Mouse (Mus musculus): Measurements from ENCODE around the gene Adcy7. TPM values are rescaled to one million over a fixed set of nuclear protein-coding genes. Genes with fewer than 3 reads are reported as not detected.

Gene Adcy7
- polyA plus RNA-seq, 1 experiment from 2014 or later = 49.6 TPM

DNA sequence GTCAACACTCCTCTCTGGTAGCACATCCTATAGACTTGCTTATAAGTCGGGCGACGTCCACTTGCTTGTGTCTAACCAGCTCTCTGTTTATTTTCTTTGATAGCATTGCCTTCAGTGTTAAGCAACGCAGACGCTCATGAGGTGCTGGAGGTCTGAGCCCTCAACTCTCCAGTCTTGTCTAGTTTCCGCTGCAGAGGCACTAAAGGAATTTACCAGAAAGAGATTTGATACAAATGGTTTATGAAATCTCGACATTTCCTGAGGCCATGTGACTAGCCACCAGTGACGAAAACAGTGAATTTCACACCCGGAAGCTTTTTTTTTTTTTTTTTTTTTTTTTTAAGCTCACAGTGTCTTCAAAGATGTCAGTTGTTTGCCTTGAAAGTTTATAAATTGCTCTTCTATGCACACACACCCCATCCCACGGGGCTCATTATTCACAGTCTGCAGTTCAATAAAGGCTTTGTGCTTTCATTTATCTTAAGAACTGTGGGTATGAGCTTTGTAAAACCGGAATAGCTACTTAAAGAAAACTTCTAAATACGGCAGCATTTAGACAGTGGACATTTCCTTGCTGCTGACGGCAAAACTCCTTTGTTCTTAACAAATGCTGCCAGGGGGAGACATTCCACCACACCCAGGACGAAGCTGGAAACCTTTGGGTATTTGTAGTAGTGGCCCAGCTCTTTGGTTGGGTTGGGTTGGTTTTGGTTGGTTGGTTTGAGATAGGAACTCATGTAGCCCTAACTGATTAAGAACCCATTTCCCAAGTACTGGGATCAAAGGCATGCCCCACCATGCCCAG, 9.2 kb upstream of the Adcy7 start:
- Histone ChIP-seq H3K27ac (no peak overlapping the region), H3K36me3 (ENCODE audit: inconsistent target) (no peaks in the 10 kb centered on the region), H3K4me3 (ENCODE audit: inconsistent target) (no peak overlapping the region), H3K79me2 (ENCODE audit: inconsistent target) (no peaks in the 10 kb centered on the region)
- 71% methylated on average over 14 of the region's 14 CpGs for WGBS (ENCODE audit: missing documents)

DNA sequence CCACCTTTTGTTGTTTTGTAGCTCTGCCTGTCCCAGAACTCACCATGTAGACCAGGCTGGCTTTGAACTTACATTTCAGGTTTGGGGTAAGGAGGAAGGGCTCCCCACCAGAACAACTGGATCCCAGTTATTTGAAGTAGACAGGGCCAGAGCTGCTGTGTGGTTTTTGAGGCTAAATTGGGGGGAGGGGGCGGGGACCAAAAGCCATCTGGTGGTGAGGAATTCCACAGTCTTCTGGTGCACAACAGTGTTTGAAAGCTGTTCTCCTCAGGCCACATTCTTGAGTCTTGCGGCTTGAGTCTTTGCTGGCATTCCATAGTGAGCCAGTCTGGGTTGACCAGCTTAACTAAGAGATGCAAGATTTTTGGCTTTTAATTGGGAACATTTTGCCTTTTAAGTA, 6.7 kb upstream of the Adcy7 start:
- WGBS (ENCODE audit: missing documents) = 27% methylated on average over 2 of the region's 2 CpGs
- Histone ChIP-seq H3K79me2 (ENCODE audit: inconsistent target) (no peaks in the 10 kb centered on the region), H3K27ac (no peak overlapping the region), H3K36me3 (ENCODE audit: inconsistent target) (no peaks in the 10 kb centered on the region), H3K4me3 (ENCODE audit: inconsistent target) (no peak overlapping the region)

DNA sequence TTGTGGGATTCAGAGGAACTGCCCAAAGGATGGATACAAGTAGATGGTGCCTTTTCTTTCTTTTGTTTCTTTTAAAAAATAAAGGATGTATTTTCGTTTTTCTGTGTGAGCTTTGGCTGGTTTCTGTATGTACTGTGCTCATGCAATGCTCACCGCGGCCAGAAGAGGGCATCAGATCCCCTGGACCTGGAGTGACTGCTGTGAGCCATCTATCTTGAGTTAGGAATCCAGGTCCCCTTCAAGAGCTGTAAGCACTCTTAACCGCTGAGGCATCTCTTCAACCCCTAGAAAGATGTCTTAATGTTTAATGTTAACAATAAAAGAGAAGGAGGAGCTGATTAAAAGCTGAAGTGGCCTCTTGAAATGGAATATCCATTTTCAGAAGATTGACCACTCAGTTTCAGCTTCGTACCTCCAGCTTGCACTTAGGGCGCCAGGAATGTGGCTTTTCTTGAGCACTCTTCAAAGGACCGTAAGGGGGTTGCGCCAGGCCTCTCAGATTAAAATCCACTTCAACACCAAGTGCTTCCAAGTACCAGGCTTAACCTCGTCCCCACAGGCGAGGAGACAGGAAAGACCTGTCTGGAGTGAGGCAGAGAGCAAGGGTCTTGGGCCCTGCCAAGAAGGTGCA, 5.9 kb upstream of the Adcy7 start:
- 54% methylated on average over 10 of the region's 10 CpGs for WGBS (ENCODE audit: missing documents)
- Histone ChIP-seq H3K36me3 (ENCODE audit: inconsistent target) (no peaks in the 10 kb centered on the region), H3K4me3 (ENCODE audit: inconsistent target) (no peak overlapping the region), H3K27ac (no peak overlapping the region), H3K79me2 (ENCODE audit: inconsistent target) (no peaks in the 10 kb centered on the region)

DNA sequence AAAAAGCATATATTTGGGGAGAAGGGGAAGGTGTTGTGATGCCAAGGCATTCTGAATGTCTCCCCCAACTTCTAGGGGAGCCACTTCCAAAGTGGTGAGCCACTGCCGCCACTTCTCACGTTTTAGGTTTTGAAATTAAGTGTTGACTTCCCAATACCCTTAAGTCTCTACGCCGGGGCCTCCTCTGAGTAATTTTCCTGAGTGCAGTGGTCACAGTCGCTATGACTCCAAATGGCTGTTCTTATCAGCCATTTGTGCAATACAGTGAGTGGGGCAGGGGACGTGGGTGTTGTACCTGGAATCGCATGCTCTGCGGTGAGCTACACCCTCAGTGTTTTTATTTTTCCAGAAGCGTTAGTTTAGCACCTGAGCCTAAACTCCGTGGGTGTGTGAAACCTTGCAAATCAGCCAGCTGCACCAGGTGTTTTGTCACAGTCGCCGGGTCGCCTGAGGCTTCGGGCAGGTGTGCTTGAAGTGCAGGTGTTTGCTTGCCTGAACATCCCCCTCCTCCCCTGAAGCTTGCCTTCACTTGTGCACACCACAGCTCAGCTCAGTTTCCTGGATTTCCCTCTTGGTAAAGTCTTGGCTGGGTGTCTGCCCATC, 5.3 kb upstream of the Adcy7 start:
- H3K36me3 ChIP-seq (ENCODE audit: inconsistent target) = no peaks in the 10 kb centered on the region
- no peak overlapping the region for H3K27ac ChIP-seq
- 90% methylated on average over 14 of the region's 14 CpGs for WGBS (ENCODE audit: missing documents)
- no peak overlapping the region for H3K4me3 ChIP-seq (ENCODE audit: inconsistent target)
- no peaks in the 10 kb centered on the region for H3K79me2 ChIP-seq (ENCODE audit: inconsistent target)

DNA sequence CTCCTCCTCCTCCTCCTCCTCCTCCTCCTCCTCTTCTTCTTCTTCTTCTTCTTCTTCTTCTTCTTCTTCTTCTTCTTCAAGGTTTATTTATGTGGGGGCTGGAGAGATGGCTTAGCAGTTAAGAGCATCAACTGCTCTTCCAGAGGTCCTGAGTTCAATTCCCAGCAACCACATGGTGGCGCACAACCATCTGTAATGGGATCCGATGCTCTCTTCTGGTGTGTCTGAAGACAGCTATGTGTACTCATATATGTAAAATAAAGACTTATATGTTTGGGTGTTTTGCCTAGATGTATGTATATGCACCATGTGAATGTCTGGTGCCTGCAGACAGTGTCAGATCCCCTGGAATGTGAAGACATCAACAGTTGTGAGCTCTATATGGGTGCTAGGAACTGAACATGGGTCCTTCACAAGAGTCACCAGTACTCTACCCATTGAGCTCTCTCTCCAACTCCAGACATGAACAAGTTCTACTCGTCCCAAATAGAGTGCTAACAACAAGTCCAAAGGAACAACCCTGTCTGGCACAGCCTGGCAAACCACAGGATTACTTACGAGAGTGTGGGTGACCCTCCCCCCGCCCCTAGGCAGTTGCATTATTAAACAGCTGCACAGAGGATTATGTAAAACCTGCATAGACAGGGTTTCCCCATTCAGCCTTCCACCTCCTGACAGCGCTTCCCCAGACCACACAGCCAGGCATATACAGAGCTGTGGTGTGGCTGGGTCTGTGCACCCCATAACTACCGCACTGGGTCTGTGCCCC, 2.9 kb upstream of the Adcy7 start:
- H3K79me2 ChIP-seq (ENCODE audit: inconsistent target) = peaks cover 13% of the 10 kb centered on the region; the same call in 1 of the 2 replicates
- WGBS (ENCODE audit: missing documents) = 32% methylated on average over 7 of the region's 7 CpGs
- no peak overlapping the region for H3K4me3 ChIP-seq (ENCODE audit: inconsistent target)
- H3K36me3 ChIP-seq (ENCODE audit: inconsistent target) = no peaks in the 10 kb centered on the region
- no peak overlapping the region for H3K27ac ChIP-seq

DNA sequence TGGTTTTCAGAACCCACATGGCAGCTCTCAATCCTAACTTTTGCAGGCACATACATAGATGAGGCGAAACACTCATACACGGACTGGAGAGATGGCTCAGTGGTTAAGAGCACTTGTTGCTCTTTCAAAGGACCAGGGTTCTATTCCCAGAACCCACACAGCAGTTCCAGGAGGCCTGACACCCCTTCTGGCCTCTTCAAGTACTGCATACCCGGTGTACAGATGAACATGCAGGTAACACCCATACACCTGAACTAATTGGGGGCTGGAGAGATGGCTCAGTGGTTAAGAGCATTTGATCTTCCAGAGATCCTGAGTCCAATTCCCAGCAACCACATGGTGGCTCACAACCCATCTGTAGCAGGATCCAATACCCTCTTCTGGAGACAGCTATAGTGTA, 2.1 kb upstream of the Adcy7 start:
- no peak overlapping the region for H3K27ac ChIP-seq
- peaks cover 13% of the 10 kb centered on the region; the same call in 1 of the 2 replicates for H3K79me2 ChIP-seq (ENCODE audit: inconsistent target)
- no peaks in the 10 kb centered on the region for H3K36me3 ChIP-seq (ENCODE audit: inconsistent target)
- no peak overlapping the region for H3K4me3 ChIP-seq (ENCODE audit: inconsistent target)
- 92% methylated on average over 3 of the region's 3 CpGs for WGBS (ENCODE audit: missing documents)

DNA sequence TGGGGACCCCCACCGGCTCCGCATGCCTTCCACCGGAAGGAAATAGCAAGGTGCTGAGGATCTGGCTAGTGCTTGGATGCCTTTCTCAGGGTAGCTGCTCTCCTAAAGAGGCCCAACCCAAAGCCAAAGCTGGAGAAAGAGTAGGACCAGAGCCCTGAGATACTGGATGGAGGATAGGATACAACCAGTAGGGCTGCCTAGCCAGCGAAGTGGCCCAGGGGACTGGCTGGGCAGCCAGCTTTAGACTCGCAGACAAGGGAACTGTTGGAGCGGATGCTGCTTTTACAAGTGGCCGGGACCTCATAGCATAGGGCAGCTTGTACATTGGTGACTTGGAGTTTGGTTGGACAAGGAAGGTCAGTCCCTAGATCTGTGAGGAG, 838 bp downstream of the Adcy7 start:
- Histone ChIP-seq H3K4me3 (ENCODE audit: inconsistent target) (peak overlapping the region; percentile 29), H3K79me2 (ENCODE audit: inconsistent target) (peaks cover 41% of the 10 kb centered on the region), H3K27ac (no peak overlapping the region), H3K36me3 (ENCODE audit: inconsistent target) (no peaks in the 10 kb centered on the region)
- 84% methylated on average over 7 of the region's 7 CpGs for WGBS (ENCODE audit: missing documents)

DNA sequence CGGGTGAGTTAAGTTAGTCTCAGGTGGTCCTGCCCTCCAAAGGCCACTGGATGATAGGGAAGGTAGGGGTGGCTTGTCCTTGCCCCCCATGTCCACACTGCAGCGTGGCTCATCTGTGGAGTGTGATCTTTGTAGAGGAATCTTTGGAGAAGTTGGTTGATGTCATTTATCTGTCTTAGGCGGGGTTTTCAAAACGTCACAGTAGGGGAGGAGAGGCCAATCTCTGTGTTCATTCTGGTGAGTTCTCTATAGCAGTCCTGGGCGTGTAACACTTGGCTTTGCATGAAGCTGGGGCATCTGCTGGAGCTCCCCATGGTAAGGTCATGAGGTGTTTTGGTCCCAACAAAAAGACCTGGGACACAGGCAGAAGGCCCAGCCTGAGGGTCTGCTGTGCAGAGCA, 1.9 kb downstream of the Adcy7 start:
- H3K27ac ChIP-seq = peak overlapping the region; percentile 47

DNA sequence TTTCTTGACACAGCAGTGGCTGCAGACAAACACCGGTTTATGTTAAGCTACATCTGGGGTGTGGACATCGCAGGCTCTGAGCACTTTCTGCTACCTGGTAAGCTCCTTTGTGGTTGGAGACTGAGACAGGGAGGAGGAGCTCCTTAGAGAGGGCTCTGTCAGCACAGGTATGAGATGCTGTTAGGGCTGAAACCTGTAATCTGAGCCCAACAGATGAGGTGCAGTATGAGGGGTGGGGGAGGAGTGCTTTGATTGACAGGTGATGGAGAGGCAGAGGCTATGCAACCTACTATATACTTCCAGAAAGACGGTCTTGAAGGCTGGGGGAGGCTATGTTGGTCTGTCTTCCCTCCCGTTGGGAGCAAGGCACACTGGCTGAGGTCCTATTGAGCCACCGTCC, 7.0 kb downstream of the Adcy7 start:
- H3K4me3 ChIP-seq (ENCODE audit: inconsistent target) = no peak overlapping the region

More for the DNA sequence above, 1.9 kb downstream of the Adcy7 start:
- H3K79me2 ChIP-seq (ENCODE audit: inconsistent target) = peaks cover 44% of the 10 kb centered on the region
- WGBS (ENCODE audit: missing documents) = 84% methylated on average over 5 of the region's 5 CpGs
- no peaks in the 10 kb centered on the region for H3K36me3 ChIP-seq (ENCODE audit: inconsistent target)
- no peak overlapping the region for H3K4me3 ChIP-seq (ENCODE audit: inconsistent target)

DNA sequence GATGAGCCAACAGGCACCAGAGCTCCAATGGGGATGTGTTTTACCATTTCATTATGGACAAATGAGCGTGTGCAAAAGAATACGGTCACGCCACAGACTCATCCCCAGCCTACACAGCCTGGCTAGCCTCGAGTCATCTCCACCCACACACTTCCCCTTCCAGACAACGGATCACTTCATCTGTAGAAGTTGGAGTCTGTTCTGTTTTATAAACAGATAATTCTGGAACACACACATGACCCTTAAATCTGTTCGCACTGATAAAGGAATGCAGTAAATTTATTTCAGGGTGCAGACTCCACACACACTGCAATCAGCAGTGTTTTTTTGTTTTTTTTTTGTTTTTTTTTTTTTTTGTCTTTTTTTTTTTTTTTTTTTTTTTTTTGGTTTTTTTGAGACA, 7.5 kb downstream of the Adcy7 start:
- H3K4me3 ChIP-seq (ENCODE audit: inconsistent target) = no peak overlapping the region
- H3K36me3 ChIP-seq (ENCODE audit: inconsistent target) = no peaks in the 10 kb centered on the region
- 6% methylated on average over 6 of the region's 6 CpGs for WGBS (ENCODE audit: missing documents)
- H3K79me2 ChIP-seq (ENCODE audit: inconsistent target) = peaks cover 40% of the 10 kb centered on the region
- peak overlapping the region; percentile 86 for H3K27ac ChIP-seq

More for the DNA sequence above, 7.0 kb downstream of the Adcy7 start:
- Histone ChIP-seq H3K79me2 (ENCODE audit: inconsistent target) (peaks cover 35% of the 10 kb centered on the region), H3K27ac (peak overlapping the region; percentile 86), H3K36me3 (ENCODE audit: inconsistent target) (no peaks in the 10 kb centered on the region)
- WGBS (ENCODE audit: missing documents) = 67% methylated on average over 5 of the region's 5 CpGs

DNA sequence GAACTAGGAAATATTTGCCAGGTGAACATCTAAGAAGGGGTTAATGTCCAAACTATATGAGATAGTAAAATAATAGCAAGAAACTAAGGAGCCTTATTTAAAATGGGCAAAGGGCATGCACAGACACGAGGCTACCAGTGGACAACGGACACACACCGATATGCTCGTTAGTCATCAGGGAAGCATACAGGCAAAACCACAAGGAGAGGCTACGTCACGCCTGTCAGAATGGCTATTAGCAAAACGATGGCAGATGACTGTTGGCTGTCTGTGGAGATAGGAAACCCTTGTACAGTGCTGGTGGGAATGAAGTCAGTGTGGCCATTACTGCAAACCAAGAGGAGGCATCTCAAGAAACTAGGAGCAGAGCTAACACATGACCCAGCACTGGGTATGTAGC, 8.7 kb downstream of the Adcy7 start:
- peaks cover 45% of the 10 kb centered on the region for H3K79me2 ChIP-seq (ENCODE audit: inconsistent target)
- whole genome bisulfite sequencing (ENCODE audit: missing documents) = 3% methylated on average over 7 of the region's 7 CpGs
- peak overlapping the region; percentile 86 for H3K27ac ChIP-seq
- H3K36me3 ChIP-seq (ENCODE audit: inconsistent target) = no peaks in the 10 kb centered on the region
- H3K4me3 ChIP-seq (ENCODE audit: inconsistent target) = no peak overlapping the region

DNA sequence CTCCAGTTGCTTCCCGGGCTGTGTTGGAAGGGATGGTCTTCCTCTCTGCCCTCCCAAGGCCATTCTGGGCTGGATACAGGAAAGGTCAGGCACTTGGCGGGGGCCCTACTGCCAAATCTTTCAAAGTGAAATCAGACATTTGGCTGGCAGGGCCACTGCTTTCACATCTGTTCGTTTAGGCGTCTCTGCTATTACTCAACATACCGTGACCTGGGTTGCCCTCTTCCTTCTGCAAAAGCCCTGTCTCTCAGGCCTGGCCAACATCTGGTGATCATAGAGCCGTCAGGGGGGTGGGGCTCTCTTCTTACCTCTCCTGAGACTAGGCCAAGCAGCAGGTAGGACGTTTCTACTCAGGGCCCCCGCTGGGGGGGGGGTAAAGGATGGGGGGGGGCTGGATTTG, 10.5 kb downstream of the Adcy7 start:
- Histone ChIP-seq H3K36me3 (ENCODE audit: inconsistent target) (no peaks in the 10 kb centered on the region), H3K4me3 (ENCODE audit: inconsistent target) (no peak overlapping the region), H3K79me2 (ENCODE audit: inconsistent target) (peaks cover 34% of the 10 kb centered on the region; the same call in 1 of the 2 replicates), H3K27ac (peak overlapping the region; percentile 86)
- 5% methylated on average over 8 of the region's 8 CpGs for WGBS (ENCODE audit: missing documents)

DNA sequence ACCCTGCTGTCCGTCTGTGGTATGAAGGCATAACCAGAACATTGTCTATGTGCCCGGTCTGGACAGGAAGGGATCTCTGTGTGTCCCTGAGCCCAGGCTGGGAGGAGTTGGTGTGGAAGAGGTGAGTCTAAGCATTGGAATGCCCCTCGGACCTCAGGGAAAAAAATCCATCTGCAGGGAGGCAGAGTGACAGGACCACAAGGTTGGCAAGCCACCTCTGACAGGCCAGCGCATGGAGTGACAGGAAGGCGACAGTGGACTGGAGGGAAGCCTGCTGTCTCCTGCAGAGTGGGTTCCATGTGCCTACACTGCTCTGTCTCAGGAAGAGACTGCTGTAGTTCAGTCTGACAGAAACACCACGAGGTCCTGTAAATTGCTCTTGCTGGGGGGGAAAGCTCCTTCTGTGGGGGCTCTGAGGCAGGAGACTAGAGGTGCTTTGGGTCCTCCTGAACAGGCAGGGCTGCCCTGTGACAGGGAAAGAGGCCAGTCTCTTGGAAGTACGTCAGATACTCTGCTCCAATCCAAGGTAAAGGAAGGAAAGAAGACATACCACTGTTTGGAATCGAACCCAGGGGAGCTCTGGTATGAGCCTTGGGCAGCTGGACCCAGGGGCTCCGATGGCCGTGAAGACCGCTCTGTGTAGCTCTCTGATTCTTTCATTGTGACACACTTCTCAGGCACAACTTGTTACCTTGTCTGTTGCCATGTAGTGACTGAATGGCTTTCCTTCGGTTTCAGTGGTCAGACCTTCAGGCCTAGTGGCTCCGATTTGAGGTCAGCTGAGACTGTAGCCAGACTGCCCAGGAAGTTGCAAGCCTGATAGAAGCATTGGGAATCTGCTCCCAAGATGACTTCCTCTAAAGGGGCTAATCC, 11.3 kb downstream of the Adcy7 start:
- Histone ChIP-seq H3K36me3 (ENCODE audit: inconsistent target) (no peaks in the 10 kb centered on the region), H3K27ac (peak overlapping the region; percentile 86), H3K79me2 (ENCODE audit: inconsistent target) (peaks cover 27% of the 10 kb centered on the region; the same call in 1 of the 2 replicates), H3K4me3 (ENCODE audit: inconsistent target) (no peak overlapping the region)
- 75% methylated on average over 13 of the region's 13 CpGs for WGBS (ENCODE audit: missing documents)

DNA sequence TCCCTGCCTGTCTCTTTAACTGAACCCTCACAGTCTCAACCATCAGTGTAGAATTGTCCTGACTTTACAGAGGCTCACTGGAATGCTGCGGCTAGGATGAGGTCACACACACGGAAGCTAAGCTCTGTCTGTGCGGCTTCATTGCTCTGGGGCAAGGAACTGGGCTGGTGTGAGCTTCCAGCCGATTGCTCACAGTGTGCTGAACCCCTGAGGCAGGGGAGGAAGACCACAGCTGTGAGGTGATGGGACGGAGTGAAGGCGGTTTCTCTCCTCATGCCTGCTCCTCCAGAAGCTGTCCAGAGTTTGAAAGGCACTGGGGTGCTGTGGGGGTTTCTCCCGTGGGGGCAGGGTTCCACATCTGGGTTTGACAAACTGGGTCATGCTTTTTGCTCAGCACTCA, 12.5 kb downstream of the Adcy7 start:
- no peak overlapping the region for H3K4me3 ChIP-seq (ENCODE audit: inconsistent target)
- no peaks in the 10 kb centered on the region for H3K36me3 ChIP-seq (ENCODE audit: inconsistent target)
- H3K79me2 ChIP-seq (ENCODE audit: inconsistent target) = peaks cover 27% of the 10 kb centered on the region; the same call in 1 of the 2 replicates
- H3K27ac ChIP-seq = no peak overlapping the region
- 90% methylated on average over 7 of the region's 7 CpGs for WGBS (ENCODE audit: missing documents)

All from macrophage (primary cell).